Mouse (Mus musculus) embryonic facial prominence, embryonic 14.5 days (tissue): Measurements from ENCODE around the gene Sp6. TPM values are rescaled to one million over a fixed set of nuclear protein-coding genes. Genes with fewer than 3 reads are reported as not detected.
A peak's percentile ranks its signal among the peaks of the same experiment; 100 is the strongest.

Experiments
- ATAC-seq: fragments of 200-750 bp; cut with Nextera tagmentation; 2 replicates; pipeline ENCODE4 v1.8.0; 2017; ENCODE audit warnings: low read depth, moderate number of reproducible peaks, moderate TSS enrichment
- DNase-seq: peaks from one replicate; pipeline ENCODE4 v3.0.0-alpha.2; 2015; ENCODE audit warnings: low spot score
- H3K27ac ChIP-seq: fragments of 300-500 bp; sonication (generic); replicated peaks from 2 replicates; pipeline ENCODE4 v1.5.1; 2014; ENCODE audit warnings: low read depth, mild to moderate bottlenecking, low read length, moderate library complexity
- H3K27me3 ChIP-seq: fragments of 300-500 bp; sonication (generic); replicated peaks from 2 replicates; pipeline ENCODE4 v1.6.1; 2014; ENCODE audit warnings: low read length; ENCODE audit not compliant: control insufficient read depth, insufficient read depth
- H3K36me3 ChIP-seq: fragments of 300-500 bp; sonication (generic); 2 replicates; pipeline ENCODE4 v1.6.1; 2014; ENCODE audit warnings: low read length, mixed read lengths; ENCODE audit not compliant: control insufficient read depth, insufficient read depth
- H3K4me1 ChIP-seq: fragments of 300-500 bp; sonication (generic); 2 replicates; pipeline ENCODE4 v1.6.1; 2014; ENCODE audit warnings: antibody characterized with exemption, low read length; ENCODE audit not compliant: control insufficient read depth, insufficient read depth
- H3K4me2 ChIP-seq: fragments of 300-500 bp; sonication (generic); 2 replicates; pipeline ENCODE4 v1.6.1; 2014; ENCODE audit warnings: low read depth, mild to moderate bottlenecking, low read length, moderate library complexity, mixed read lengths
- H3K4me3 ChIP-seq: fragments of 300-500 bp; sonication (generic); 2 replicates; pipeline ENCODE4 v1.5.1; 2014; ENCODE audit warnings: low read depth, mild to moderate bottlenecking, low read length
- H3K9ac ChIP-seq: fragments of 300-500 bp; sonication (generic); 2 replicates; pipeline ENCODE4 v1.6.1; 2014; ENCODE audit warnings: low read depth, mild to moderate bottlenecking, low read length, moderate library complexity, mixed read lengths
- H3K9me3 ChIP-seq: fragments of 300-500 bp; sonication (generic); 2 replicates; pipeline ENCODE4 v1.6.1; 2016; ENCODE audit warnings: low read length; ENCODE audit not compliant: control insufficient read depth
- WGBS: fragments of 180-500 bp; shearing (Covaris S2); extraction: QIAGEN DNeasy Blood & Tissue Kit; methylation state at CpG from one replicate; pipeline ENCODE4 v1.1.7; 2014; 5-methylcytosine and 5-hydroxymethylcytosine counted together
- polyA plus RNA-seq: library from polyadenylated mRNA; unstranded; fragments of >200 nt; fragmentation: Nextera tagmentation; extraction: Ambion mirVana; gene quantifications from 2 replicates; pipeline ENCODE4 v1.2.1, GENCODE M21; 2014

The Sp6 gene
- polyA plus RNA-seq, 1 experiment from 2014 or later = 2.1 TPM

DNA sequence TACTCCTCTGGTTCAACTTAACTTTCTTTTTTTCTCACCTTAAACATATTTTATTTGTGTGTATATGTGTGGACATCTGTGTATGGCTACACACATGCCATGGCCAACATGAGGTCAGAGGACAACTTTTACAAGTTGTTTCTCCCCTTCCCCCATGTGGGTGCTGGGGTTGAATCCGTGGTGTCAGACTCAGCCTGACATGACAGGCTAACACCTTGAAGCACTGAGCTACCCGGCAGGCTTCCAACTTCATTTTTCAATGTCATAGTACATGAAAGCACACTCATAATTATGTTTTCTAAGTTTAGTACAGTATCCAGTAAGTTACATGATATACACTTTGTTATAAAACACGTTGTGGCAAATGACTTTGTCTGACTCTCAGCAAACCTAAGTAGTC lies 42.9 kb upstream of the Sp6 start:
- peak overlapping the region; percentile 77 for H3K27ac ChIP-seq
- ATAC-seq (no peak), DNase-seq (no peak)
- H3K36me3 ChIP-seq = no peaks in the 10 kb centered on the region
- H3K4me2 ChIP-seq = 0 out of 2 replicates have a peak overlapping the region, but pooled peaks have one; percentile 7
- H3K9ac ChIP-seq = peak overlapping the region; percentile 47; the same call in 1 of the 2 replicates
- peaks cover 42% of the 10 kb centered on the region for H3K4me1 ChIP-seq
- H3K27me3 ChIP-seq = no peaks in the 10 kb centered on the region
- no peak overlapping the region for H3K4me3 ChIP-seq
- H3K9me3 ChIP-seq = no peaks in the 10 kb centered on the region
- 65% methylated on average over 3 of the region's 3 CpGs for WGBS

DNA sequence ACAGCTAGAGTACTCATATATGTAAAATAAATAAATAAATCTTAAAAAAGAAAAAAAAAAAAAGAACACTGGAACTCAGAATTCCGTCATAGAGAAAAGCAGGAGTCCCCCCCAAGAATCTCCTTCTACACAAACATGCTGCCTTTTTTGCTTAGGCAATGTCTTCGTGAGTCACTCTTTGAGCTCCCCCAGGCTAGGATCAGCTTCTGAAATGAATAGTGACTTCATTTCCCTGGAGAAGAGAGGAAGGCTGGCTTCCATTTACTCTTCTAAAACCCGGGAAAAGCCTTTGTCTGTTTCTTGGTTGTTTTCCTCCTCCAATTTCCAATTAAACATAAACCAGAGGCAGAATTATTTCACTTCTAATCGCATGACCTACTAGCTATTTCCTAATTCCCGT lies 40.3 kb upstream of the Sp6 start:
- peaks cover 56% of the 10 kb centered on the region for H3K4me1 ChIP-seq

DNA sequence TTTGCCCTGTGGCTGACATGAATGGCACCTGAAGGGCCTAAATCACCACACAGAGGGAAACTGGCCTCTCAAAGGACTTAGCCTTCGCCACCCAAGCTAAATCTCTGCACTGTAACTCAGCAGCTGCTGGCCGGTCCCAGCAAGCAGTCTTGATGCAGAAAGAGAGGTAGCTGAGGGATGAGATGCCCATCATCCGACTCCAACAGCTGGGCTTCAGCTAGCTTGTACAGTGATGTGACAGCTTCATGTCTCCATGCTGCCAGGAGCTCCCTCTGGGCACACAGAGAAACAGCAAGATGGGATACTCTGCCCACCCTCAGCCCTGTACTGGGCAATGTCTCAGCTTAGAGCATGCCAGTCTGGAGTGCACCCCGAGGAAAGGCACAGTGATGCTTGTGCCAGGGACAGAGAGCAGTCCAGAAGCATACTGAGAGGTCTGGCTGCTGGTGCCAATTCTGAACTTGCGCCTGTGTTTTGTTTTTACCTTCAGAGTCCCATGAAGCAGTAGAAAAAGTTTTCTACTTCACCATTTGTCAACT lies 39.7 kb upstream of the Sp6 start:
- Histone ChIP-seq H3K27me3 (no peaks in the 10 kb centered on the region), H3K4me2 (0 out of 2 replicates have a peak overlapping the region, but pooled peaks have one; percentile 2), H3K9ac (no peak overlapping the region), H3K27ac (peak overlapping the region; percentile 80), H3K4me3 (no peak overlapping the region), H3K36me3 (no peaks in the 10 kb centered on the region), H3K9me3 (no peaks in the 10 kb centered on the region), H3K4me1 (peaks cover 58% of the 10 kb centered on the region)
- ATAC-seq (no peak), DNase-seq (no peak)
- WGBS = 70% methylated on average over 5 of the region's 5 CpGs

More for the DNA sequence above, 40.3 kb upstream of the Sp6 start:
- DNase-seq = peak; percentile 76
- Histone ChIP-seq H3K9ac (no peak overlapping the region), H3K4me3 (no peak overlapping the region), H3K4me2 (0 out of 2 replicates have a peak overlapping the region, but pooled peaks have one; percentile 2), H3K36me3 (no peaks in the 10 kb centered on the region), H3K27ac (peak overlapping the region; percentile 80), H3K27me3 (no peaks in the 10 kb centered on the region), H3K9me3 (no peaks in the 10 kb centered on the region)
- no peak for ATAC-seq
- 49% methylated on average over 5 of the region's 5 CpGs for WGBS

DNA sequence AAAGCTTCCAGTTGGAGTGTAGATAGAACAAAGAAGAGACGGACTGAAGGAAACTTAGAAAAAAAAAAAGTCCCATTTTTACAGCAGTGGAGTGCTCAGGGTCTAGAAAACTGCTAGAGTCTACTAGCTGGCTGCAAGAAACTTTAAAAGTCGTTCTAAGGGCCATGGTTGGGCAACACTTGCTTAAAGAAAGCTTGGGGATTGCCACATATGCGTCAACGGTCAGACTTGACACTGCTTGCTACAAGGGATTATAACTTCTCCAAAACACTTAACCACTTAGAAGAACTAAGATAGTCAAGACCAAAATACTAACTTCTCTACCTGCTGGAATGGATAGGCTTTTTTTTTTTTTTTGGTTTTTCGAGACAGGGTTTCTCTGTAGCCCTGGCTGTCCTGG lies 38.4 kb upstream of the Sp6 start:
- H3K9me3 ChIP-seq = no peaks in the 10 kb centered on the region
- 82% methylated on average over 5 of the region's 5 CpGs for WGBS
- H3K27me3 ChIP-seq = no peaks in the 10 kb centered on the region
- H3K4me2 ChIP-seq = no peak overlapping the region
- ATAC-seq (no peak), DNase-seq (no peak)
- no peak overlapping the region for H3K4me3 ChIP-seq
- peaks cover 54% of the 10 kb centered on the region for H3K4me1 ChIP-seq
- H3K36me3 ChIP-seq = no peaks in the 10 kb centered on the region
- no peak overlapping the region for H3K9ac ChIP-seq
- H3K27ac ChIP-seq = peak overlapping the region; percentile 24; the same call in 1 of the 2 replicates

DNA sequence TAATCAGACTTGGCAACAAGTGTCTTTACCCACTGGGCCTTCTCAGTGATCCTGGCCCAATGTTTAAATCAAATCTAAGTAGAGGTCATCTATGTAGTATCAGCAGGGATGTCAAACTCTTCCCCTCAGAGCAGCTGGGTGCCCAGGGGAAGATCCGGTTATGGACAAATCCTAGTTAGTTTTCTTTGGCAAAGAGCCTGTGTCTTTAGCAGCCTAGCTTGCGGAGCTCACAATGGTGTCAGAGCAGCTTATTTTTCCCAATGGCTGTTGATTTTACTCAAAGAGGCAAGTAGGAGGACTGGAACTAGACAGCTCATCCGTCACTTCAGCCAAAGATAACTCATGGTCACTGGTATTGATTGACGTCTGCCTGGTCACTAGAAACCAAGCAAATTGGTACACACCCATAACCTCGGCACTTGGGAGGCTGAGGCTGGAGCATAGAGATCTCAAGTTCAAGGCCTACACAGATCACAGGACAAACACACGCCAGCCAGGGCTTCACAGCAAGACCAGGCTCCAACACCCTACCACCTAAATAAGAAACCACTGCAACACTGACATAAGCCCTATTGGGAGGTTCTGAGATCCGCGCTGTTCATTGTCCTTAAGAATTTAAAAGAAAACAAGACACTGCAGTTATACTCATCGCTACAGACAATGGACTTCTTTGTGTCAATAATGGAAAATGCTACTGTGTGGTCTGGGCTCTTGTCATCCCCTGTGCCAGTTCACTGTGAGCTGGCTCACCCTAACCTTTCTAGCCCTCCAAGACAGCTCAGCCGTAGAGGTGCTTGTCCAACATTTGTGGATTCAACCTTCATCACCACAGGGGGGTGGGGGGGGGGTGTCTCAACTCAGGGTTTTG lies 37.4 kb upstream of the Sp6 start:
- peak; percentile 59 for DNase-seq
- no peak for ATAC-seq
- Histone ChIP-seq H3K9me3 (no peaks in the 10 kb centered on the region), H3K4me2 (peak overlapping the region; percentile 80), H3K9ac (peak overlapping the region; percentile 95), H3K27me3 (no peaks in the 10 kb centered on the region), H3K36me3 (no peaks in the 10 kb centered on the region), H3K4me1 (peaks cover 45% of the 10 kb centered on the region), H3K4me3 (peak overlapping the region; percentile 96), H3K27ac (peak overlapping the region; percentile 96)
- 71% methylated on average over 10 of the region's 10 CpGs for WGBS

DNA sequence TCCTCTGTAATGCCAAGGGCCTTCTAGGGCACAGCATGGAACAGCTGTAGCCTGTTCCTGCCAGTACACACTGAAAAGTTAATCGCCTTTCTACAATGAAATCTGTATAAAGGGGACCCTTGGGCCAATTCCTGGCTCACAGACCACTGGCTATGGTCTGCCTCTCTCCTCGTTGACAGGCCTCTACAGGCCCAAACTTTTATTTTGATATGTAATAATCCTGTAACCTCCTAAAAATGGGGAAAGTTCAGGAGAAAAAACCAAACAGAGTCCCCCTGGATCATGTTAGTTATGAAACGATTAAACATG lies 36.9 kb upstream of the Sp6 start:
- no peaks in the 10 kb centered on the region for H3K9me3 ChIP-seq
- peaks cover 45% of the 10 kb centered on the region for H3K4me1 ChIP-seq
- H3K27me3 ChIP-seq = no peaks in the 10 kb centered on the region
- DNase-seq = no peak
- H3K36me3 ChIP-seq = no peaks in the 10 kb centered on the region
- peak overlapping the region; percentile 95 for H3K9ac ChIP-seq
- H3K4me2 ChIP-seq = peak overlapping the region; percentile 80
- 38% methylated on average over 3 of the region's 3 CpGs for WGBS
- no peak for ATAC-seq
- H3K27ac ChIP-seq = peak overlapping the region; percentile 96
- peak overlapping the region; percentile 96 for H3K4me3 ChIP-seq

DNA sequence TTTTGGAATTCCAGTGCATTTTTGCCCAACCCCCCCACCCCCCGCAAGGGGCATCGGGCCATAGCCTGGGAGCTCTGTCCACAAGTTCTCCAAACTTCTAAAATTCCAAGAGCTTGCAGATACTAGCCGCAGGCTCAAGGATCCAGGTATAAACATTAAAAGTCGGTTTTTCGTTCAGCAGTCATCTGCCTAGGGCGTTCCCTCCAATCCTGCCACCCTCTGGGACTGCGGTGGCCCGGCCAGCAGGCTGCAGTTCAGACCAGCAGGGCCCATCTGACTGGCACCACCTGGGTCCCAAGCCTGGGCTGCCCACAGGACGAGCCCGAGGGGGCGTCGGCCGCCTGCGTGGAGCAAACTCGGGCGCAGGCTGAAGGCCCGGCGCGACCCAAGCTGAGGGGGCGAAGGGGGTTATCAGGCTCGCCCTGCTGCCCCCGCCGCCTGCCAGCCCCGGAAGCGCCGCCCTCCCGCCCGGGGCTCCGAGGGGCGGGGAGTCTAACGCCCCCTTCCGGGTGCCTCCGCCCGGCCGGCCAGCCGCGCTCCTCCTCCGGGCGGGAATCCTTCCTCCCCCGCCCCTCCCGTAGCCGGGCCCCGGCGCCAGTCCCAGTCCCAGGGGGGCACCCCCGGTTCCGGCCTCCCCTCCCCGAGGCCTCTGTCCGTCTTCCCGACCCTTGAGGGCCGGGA lies 36.1 kb upstream of the Sp6 start:
- H3K27ac ChIP-seq = peak overlapping the region; percentile 96
- peak overlapping the region; percentile 80 for H3K4me2 ChIP-seq
- H3K4me1 ChIP-seq = peaks cover 43% of the 10 kb centered on the region
- DNase-seq (peak; percentile 93), ATAC-seq (peak; percentile 72)
- no peaks in the 10 kb centered on the region for H3K36me3 ChIP-seq
- H3K9me3 ChIP-seq = no peaks in the 10 kb centered on the region
- peak overlapping the region; percentile 95 for H3K9ac ChIP-seq
- WGBS = 1% methylated on average over 12 of the region's 50 CpGs
- peak overlapping the region; percentile 96 for H3K4me3 ChIP-seq
- no peaks in the 10 kb centered on the region for H3K27me3 ChIP-seq

DNA sequence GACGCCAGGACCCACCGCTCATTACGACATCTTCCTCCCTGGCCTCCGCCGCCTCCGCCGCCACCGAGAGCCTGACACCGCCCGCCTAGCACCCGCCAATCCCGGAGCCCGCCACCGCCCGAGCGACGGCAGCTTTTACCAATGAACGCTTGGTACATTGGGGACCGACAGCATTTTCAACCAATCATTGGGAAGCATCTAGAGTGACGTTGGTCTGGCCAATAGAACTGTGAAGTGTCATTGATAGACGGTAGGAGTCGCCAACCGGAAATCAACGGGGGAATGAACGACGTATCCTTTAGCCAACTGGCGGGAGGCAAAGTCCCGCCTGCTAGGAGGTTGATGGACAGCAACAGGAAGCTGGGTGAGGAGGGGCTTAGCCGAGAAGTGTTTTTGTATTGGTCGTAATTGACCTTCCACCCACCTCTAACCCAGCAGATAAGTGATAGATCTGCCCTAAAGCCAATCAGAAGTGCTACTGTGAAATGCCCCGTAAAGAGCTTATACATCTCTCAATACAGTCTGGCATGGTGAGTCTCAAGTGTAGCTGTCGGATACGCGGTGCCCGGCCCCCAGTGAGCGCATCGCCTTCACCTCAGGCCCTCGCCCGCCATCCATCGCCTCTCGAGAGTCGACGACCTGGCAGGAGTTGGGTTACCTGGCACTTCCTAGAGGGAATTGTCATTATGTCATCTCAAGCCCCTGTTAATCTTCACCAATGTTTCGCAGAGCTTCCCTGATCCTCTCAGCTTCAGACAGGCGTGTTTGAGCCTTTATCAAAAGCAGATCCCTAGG lies 35.4 kb upstream of the Sp6 start:
- Histone ChIP-seq H3K36me3 (no peaks in the 10 kb centered on the region), H3K9ac (peak overlapping the region; percentile 95), H3K4me1 (peaks cover 37% of the 10 kb centered on the region), H3K4me2 (peak overlapping the region; percentile 91), H3K4me3 (peak overlapping the region; percentile 96), H3K27me3 (no peaks in the 10 kb centered on the region), H3K9me3 (no peaks in the 10 kb centered on the region), H3K27ac (peak overlapping the region; percentile 96)
- under 1% methylated on average over 38 of the region's 45 CpGs for WGBS
- peak; percentile 100 for DNase-seq
- ATAC-seq = peak; percentile 96
